Mouse (Mus musculus) heart, embryonic 10.5 days (tissue): ENCODE results near the gene Akain1. TPM values are rescaled to one million over a fixed set of nuclear protein-coding genes. Genes with fewer than 3 reads are reported as not detected.

ENCODE experiments used
- DNase-seq: peaks from one replicate; pipeline ENCODE4 v3.0.0-alpha.2; 2017; ENCODE audit warnings: low spot score
- H3K27ac ChIP-seq: fragments of 300-500 bp; sonication (generic); 2 replicates; pipeline ENCODE4 v1.5.1; 2016; ENCODE audit warnings: mild to moderate bottlenecking
- H3K27me3 ChIP-seq: fragments of 300-500 bp; sonication (generic); 2 replicates; pipeline ENCODE4 v1.6.1; 2016; ENCODE audit warnings: mild to moderate bottlenecking; ENCODE audit not compliant: poor library complexity, insufficient read depth, severe bottlenecking
- H3K36me3 ChIP-seq: fragments of 300-500 bp; sonication (generic); 2 replicates; pipeline ENCODE4 v1.6.1; 2016; ENCODE audit warnings: mild to moderate bottlenecking, moderate library complexity
- H3K4me1 ChIP-seq: fragments of 300-500 bp; sonication (generic); 2 replicates; pipeline ENCODE4 v1.6.1; 2016; ENCODE audit warnings: mild to moderate bottlenecking
- H3K4me3 ChIP-seq: fragments of 300-500 bp; sonication (generic); 2 replicates; pipeline ENCODE4 v1.5.1; 2016; ENCODE audit warnings: mild to moderate bottlenecking, moderate library complexity
- H3K9me3 ChIP-seq: fragments of 300-500 bp; sonication (generic); 2 replicates; pipeline ENCODE4 v1.6.1; 2016; ENCODE audit warnings: mild to moderate bottlenecking, moderate library complexity
- WGBS: fragments of 180-500 bp; shearing (Covaris S2); methylation state at CpG from one replicate; pipeline ENCODE4 v1.1.7; 2016; 5-methylcytosine and 5-hydroxymethylcytosine counted together
- polyA plus RNA-seq: library from polyadenylated mRNA; unstranded; fragments of >200 nt; fragmentation: Nextera tagmentation; extraction: Ambion mirVana; gene quantifications from 2 replicates; pipeline ENCODE4 v1.2.1, GENCODE M21; 2016

Gene Akain1
- polyA plus RNA-seq, 1 experiment from 2014 or later = not detected

GRCm38 (mm10) chr17:69488826-69489225 lies 49.7 kb downstream of the Akain1 start:
- Histone ChIP-seq H3K4me1 (no peaks in the 10 kb centered on the region), H3K9me3 (no peaks in the 10 kb centered on the region), H3K36me3 (no peaks in the 10 kb centered on the region), H3K4me3 (no peak overlapping the region), H3K27ac (no peak overlapping the region), H3K27me3 (no peaks in the 10 kb centered on the region)
- DNase-seq = no peak
- 90% methylated on average over 5 of the region's 5 CpGs for WGBS

- no peak for DNase-seq
- H3K27me3 ChIP-seq = no peaks in the 10 kb centered on the region
- H3K36me3 ChIP-seq = no peaks in the 10 kb centered on the region
- H3K9me3 ChIP-seq = no peaks in the 10 kb centered on the region
- no peak overlapping the region for H3K4me3 ChIP-seq
- no peaks in the 10 kb centered on the region for H3K4me1 ChIP-seq
- H3K27ac ChIP-seq = no peak overlapping the region
- WGBS = 80% methylated on average over 6 of the region's 6 CpGs
Observed at GRCm38 (mm10) chr17:69492368-69492767, 53.2 kb downstream of the Akain1 start.

- 36% methylated on average over 2 of the region's 2 CpGs for WGBS
- Histone ChIP-seq H3K27ac (no peak overlapping the region), H3K9me3 (no peaks in the 10 kb centered on the region), H3K36me3 (no peaks in the 10 kb centered on the region), H3K4me1 (no peaks in the 10 kb centered on the region), H3K27me3 (no peaks in the 10 kb centered on the region), H3K4me3 (no peak overlapping the region)
- DNase-seq = no peak
Observed at GRCm38 (mm10) chr17:69495531-69495930, 56.4 kb downstream of the Akain1 start.

GRCm38 (mm10) chr17:69496125-69496524 lies 57.0 kb downstream of the Akain1 start:
- WGBS = 72% methylated on average over 3 of the region's 3 CpGs

GRCm38 (mm10) chr17:69497315-69497714 lies 58.2 kb downstream of the Akain1 start:
- no peak overlapping the region for H3K4me3 ChIP-seq
- WGBS = 71% methylated on average over 4 of the region's 4 CpGs
- DNase-seq = no peak
- no peaks in the 10 kb centered on the region for H3K36me3 ChIP-seq
- H3K27me3 ChIP-seq = no peaks in the 10 kb centered on the region
- no peak overlapping the region for H3K27ac ChIP-seq
- H3K4me1 ChIP-seq = no peaks in the 10 kb centered on the region
- H3K9me3 ChIP-seq = no peaks in the 10 kb centered on the region

More at GRCm38 (mm10) chr17:69496125-69496524, 57.0 kb downstream of the Akain1 start:
- no peak overlapping the region for H3K27ac ChIP-seq
- no peaks in the 10 kb centered on the region for H3K27me3 ChIP-seq
- H3K4me3 ChIP-seq = no peak overlapping the region
- H3K9me3 ChIP-seq = no peaks in the 10 kb centered on the region
- H3K36me3 ChIP-seq = no peaks in the 10 kb centered on the region
- H3K4me1 ChIP-seq = no peaks in the 10 kb centered on the region
- DNase-seq = no peak

- H3K9me3 ChIP-seq = no peaks in the 10 kb centered on the region
- WGBS = 35% methylated on average over 2 of the region's 2 CpGs
- no peaks in the 10 kb centered on the region for H3K27me3 ChIP-seq
- no peak for DNase-seq
- H3K4me1 ChIP-seq = no peaks in the 10 kb centered on the region
- H3K4me3 ChIP-seq = no peak overlapping the region
- no peaks in the 10 kb centered on the region for H3K36me3 ChIP-seq
- no peak overlapping the region for H3K27ac ChIP-seq
Observed at GRCm38 (mm10) chr17:69498913-69499312, 59.8 kb downstream of the Akain1 start.

GRCm38 (mm10) chr17:69499441-69499840 lies 60.3 kb downstream of the Akain1 start:
- no peak overlapping the region for H3K27ac ChIP-seq

GRCm38 (mm10) chr17:69506070-69506469 lies 66.9 kb downstream of the Akain1 start:
- WGBS = 35% methylated on average over 3 of the region's 3 CpGs
- no peaks in the 10 kb centered on the region for H3K4me1 ChIP-seq
- H3K27ac ChIP-seq = no peak overlapping the region
- H3K9me3 ChIP-seq = no peaks in the 10 kb centered on the region
- no peak for DNase-seq
- H3K4me3 ChIP-seq = no peak overlapping the region
- no peaks in the 10 kb centered on the region for H3K36me3 ChIP-seq
- no peaks in the 10 kb centered on the region for H3K27me3 ChIP-seq

More at GRCm38 (mm10) chr17:69499441-69499840, 60.3 kb downstream of the Akain1 start:
- Histone ChIP-seq H3K9me3 (no peaks in the 10 kb centered on the region), H3K4me1 (no peaks in the 10 kb centered on the region), H3K27me3 (no peaks in the 10 kb centered on the region), H3K36me3 (no peaks in the 10 kb centered on the region), H3K4me3 (no peak overlapping the region)
- no peak for DNase-seq
- WGBS = 36% methylated on average over 6 of the region's 6 CpGs

GRCm38 (mm10) chr17:69516344-69516907 lies 77.3 kb downstream of the Akain1 start:
- Histone ChIP-seq H3K4me3 (no peak overlapping the region), H3K27ac (no peak overlapping the region), H3K36me3 (no peaks in the 10 kb centered on the region), H3K4me1 (no peaks in the 10 kb centered on the region), H3K27me3 (no peaks in the 10 kb centered on the region), H3K9me3 (no peaks in the 10 kb centered on the region)
- 90% methylated on average over 4 of the region's 4 CpGs for WGBS
- no peak for DNase-seq

- Histone ChIP-seq H3K27ac (no peak overlapping the region), H3K27me3 (no peaks in the 10 kb centered on the region), H3K4me1 (no peaks in the 10 kb centered on the region), H3K36me3 (no peaks in the 10 kb centered on the region), H3K4me3 (no peak overlapping the region), H3K9me3 (no peaks in the 10 kb centered on the region)
- WGBS = 81% methylated on average over 5 of the region's 5 CpGs
- DNase-seq = no peak
Observed at GRCm38 (mm10) chr17:69531472-69531871, 92.3 kb downstream of the Akain1 start.

Other genes with a start within 250 kb of the Akain1 start
- gene Zbtb14, start 56.3 kb upstream of the Akain1 start, polyA plus RNA-seq = 16.9 and 17.7 TPM in 2 replicates